ENCODE assay signal across 8 mouse cellular contexts in the genomic region with DNA sequence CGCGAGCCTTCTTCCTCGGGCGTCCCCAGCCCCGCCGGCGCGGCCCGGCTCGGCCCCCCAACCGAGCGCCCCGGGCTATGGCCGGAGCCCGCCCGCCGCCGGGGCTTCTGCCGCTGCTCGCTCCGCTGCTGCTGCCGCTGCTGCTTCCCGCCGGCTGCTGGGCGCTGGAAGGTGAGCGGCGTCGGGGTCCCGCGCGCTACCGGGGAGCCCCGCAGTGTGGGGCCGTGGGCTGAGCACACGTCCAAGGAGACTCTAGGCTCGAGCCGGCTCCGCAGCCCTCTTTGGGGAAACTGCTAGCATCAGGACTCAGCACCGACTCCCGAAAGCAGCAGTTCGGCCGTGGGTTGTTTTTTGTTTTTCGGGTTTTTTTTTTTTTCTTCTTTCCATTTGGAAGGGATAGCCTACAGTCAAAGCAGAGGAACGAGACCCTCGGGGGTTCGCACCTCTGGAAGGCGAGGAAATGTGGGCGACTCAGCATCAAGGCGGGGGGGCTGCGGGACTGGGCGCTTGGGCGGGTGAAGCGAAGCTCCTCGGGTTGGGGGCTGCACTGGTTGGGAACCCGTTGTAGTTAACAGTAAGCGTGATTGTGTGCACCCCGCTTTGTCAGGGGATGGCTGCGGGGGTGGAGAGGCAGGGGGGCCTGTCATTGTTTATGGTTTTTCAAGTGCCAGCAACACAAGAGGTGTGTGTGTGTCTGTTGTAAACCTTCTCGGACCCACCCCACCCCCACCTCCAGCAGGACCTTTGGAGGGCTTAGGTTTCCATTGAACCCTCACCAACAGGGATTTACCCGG. TPM values are rescaled to one million over a fixed set of nuclear protein-coding genes. Genes with fewer than 3 reads are reported as not detected.
A peak's percentile ranks its signal among the peaks of the same experiment; 100 is the strongest.
DNase-seq lines count a peak whose midpoint lies in the region; ATAC-seq and TF ChIP-seq lines count a peak whose summit lies in the region.

No protein-coding gene starts in this region.

- peak overlapping the region; percentile 92 for H3K4me3 ChIP-seq in lung, embryonic 14.5 days (ENCODE audit: low read depth, low read length)
- peak overlapping the region; percentile 84 for H3K4me3 ChIP-seq in embryonic facial prominence, embryonic 10.5 days
- H3K4me3 ChIP-seq in hindbrain, embryonic 15.5 days, result peak overlapping the region; percentile 71

- H3K36me3 ChIP-seq in lung, embryonic 14.5 days (ENCODE audit: insufficient read depth), result no peaks in the 10 kb centered on the region
- peaks cover 29% of the 10 kb centered on the region for H3K36me3 ChIP-seq in embryonic facial prominence, embryonic 10.5 days (replicated peaks)
- no peaks in the 10 kb centered on the region for H3K36me3 ChIP-seq in hindbrain, embryonic 15.5 days

- H3K4me1 ChIP-seq in lung, embryonic 14.5 days (ENCODE audit: insufficient read depth), result peaks cover 26% of the 10 kb centered on the region
- H3K4me1 ChIP-seq in embryonic facial prominence, embryonic 10.5 days, result peaks cover 58% of the 10 kb centered on the region
- peaks cover 41% of the 10 kb centered on the region for H3K4me1 ChIP-seq in hindbrain, embryonic 15.5 days (replicated peaks)

- H3K27ac ChIP-seq in lung, embryonic 14.5 days (ENCODE audit: low read depth), result peak overlapping the region; percentile 85
- peak overlapping the region; percentile 92 for H3K27ac ChIP-seq in embryonic facial prominence, embryonic 10.5 days (replicated peaks)
- H3K27ac ChIP-seq in hindbrain, embryonic 15.5 days (replicated peaks), result peak overlapping the region; percentile 70

- H3K9me3 ChIP-seq in lung, embryonic 14.5 days (ENCODE audit: low read depth, low read length), result no peaks in the 10 kb centered on the region
- no peaks in the 10 kb centered on the region for H3K9me3 ChIP-seq in embryonic facial prominence, embryonic 10.5 days
- no peaks in the 10 kb centered on the region for H3K9me3 ChIP-seq in hindbrain, embryonic 15.5 days

- peak overlapping the region; percentile 95 for H3K9ac ChIP-seq in lung, embryonic 14.5 days
- H3K9ac ChIP-seq in hindbrain, embryonic 15.5 days, result peak overlapping the region; percentile 77

- no peaks in the 10 kb centered on the region for H3K27me3 ChIP-seq in lung, embryonic 14.5 days (ENCODE audit: insufficient read depth, low read length)
- peaks cover 27% of the 10 kb centered on the region for H3K27me3 ChIP-seq in embryonic facial prominence, embryonic 10.5 days (replicated peaks; ENCODE audit: low read depth, poor library complexity, severe bottlenecking)
- H3K27me3 ChIP-seq in hindbrain, embryonic 15.5 days, result no peaks in the 10 kb centered on the region

- peak overlapping the region; percentile 85 for H3K4me2 ChIP-seq in lung, embryonic 14.5 days
- peak overlapping the region; percentile 64 for H3K4me2 ChIP-seq in hindbrain, embryonic 15.5 days

- peak; percentile 65 for DNase-seq in lung, embryonic 14.5 days
- no peak for DNase-seq in lung, postnatal 14 days
- DNase-seq in embryonic facial prominence, embryonic 10.5 days (ENCODE audit: low spot score), result peak; percentile 49
- peak; percentile 49 for DNase-seq in neural tube, embryonic 10.5 days (ENCODE audit: extremely low spot score, low spot score)
- DNase-seq in adrenal gland, adult 18-20 months (ENCODE audit: low spot score in 2 of 2), result no peak
- no peak for DNase-seq in spleen, postnatal 10 days (ENCODE audit: low spot score in 2 of 2)
- DNase-seq in c-Kit-positive CD71-positive TER-119-positive erythroid progenitor cells, embryonic 14.5 days (ENCODE audit: low spot score), result no peak

- ATAC-seq in lung, embryonic 14.5 days (ENCODE audit: insufficient read depth), result peak; percentile 4; the same call in 1 of the 2 replicates
- no peak for ATAC-seq in hindbrain, embryonic 15.5 days (ENCODE audit: low FRiP score, low read depth)

- WGBS in lung, embryonic 14.5 days, result 1% methylated on average over 54 of the region's 60 CpGs
- under 1% methylated on average over 60 of the region's 60 CpGs for WGBS in embryonic facial prominence, embryonic 10.5 days
- under 1% methylated on average over 51 of the region's 60 CpGs for WGBS in hindbrain, embryonic 15.5 days

- no peak for TF ChIP-seq CTCF in lung, embryonic 14.5 days (IDR thresholded peaks at IDR 0.05; ENCODE audit: low read depth)

RNA-seq across cellular contexts. Expression of a gene that starts 0.7 kb away (rescaled TPM):
- 29.7 and 33.2 TPM in 2 replicates for polyA plus RNA-seq in lung, embryonic 14.5 days (2014; fragmentation: Nextera tagmentation; extraction: Ambion mirVana)
- polyA plus RNA-seq in embryonic facial prominence, embryonic 10.5 days (2016; fragmentation: Nextera tagmentation; extraction: Ambion mirVana), result 32.0 and 38.6 TPM in 2 replicates
- polyA plus RNA-seq in hindbrain, embryonic 15.5 days (2015; fragmentation: Nextera tagmentation; extraction: Ambion mirVana), result 12.2 and 12.9 TPM in 2 replicates
- under 1 TPM; 0.83 to 0.99 TPM for total RNA-seq in adrenal gland, adult 18-20 months (2021)

RNA-seq across cellular contexts. Expression of a gene that starts 51.5 kb away (rescaled TPM):
- polyA plus RNA-seq in lung, embryonic 14.5 days (2014; fragmentation: Nextera tagmentation; extraction: Ambion mirVana), result not detected in 2 replicates
- polyA plus RNA-seq in embryonic facial prominence, embryonic 10.5 days (2016; fragmentation: Nextera tagmentation; extraction: Ambion mirVana), result not detected in 2 replicates
- 0.58 and 0.69 TPM in 2 replicates for polyA plus RNA-seq in hindbrain, embryonic 15.5 days (2015; fragmentation: Nextera tagmentation; extraction: Ambion mirVana)
- total RNA-seq in adrenal gland, adult 18-20 months (2021), result under 1 TPM in 1 of 2 experiments, not detected in 1; 0.30 TPM

Comparison
In these comparisons a context has a peak if more than half of its experiments do, and no peak if none do; other contexts are left out.
1. DNase-seq: peak in lung, embryonic 14.5 days (single experiment), embryonic facial prominence, embryonic 10.5 days (single experiment) and neural tube, embryonic 10.5 days (single experiment); none in lung, postnatal 14 days (single experiment), adrenal gland, adult 18-20 months (0 of 2), spleen, postnatal 10 days (0 of 2) and c-Kit-positive CD71-positive TER-119-positive erythroid progenitor cells, embryonic 14.5 days (single experiment).
2. Peak in every context shown above with its lines, with median percentiles within 50 percentile points of each other: H3K27ac ChIP-seq and H3K4me3 ChIP-seq.